Mouse (Mus musculus) lung, embryonic 16.5 days (tissue): ENCODE results near the gene Tbcd. TPM values are rescaled to one million over a fixed set of nuclear protein-coding genes. Genes with fewer than 3 reads are reported as not detected.

Source experiments
- ATAC-seq: fragments of 200-750 bp; cut with Nextera tagmentation; 2 replicates; pipeline ENCODE4 v1.8.0; 2017; ENCODE audit warnings: low read depth, mild to moderate bottlenecking, moderate library complexity
- H3K27ac ChIP-seq: fragments of 300-500 bp; sonication (generic); 2 replicates; pipeline ENCODE4 v1.5.1; 2014; ENCODE audit warnings: mild to moderate bottlenecking, control low read depth, low read length
- H3K27me3 ChIP-seq: fragments of 300-500 bp; sonication (generic); 2 replicates; pipeline ENCODE4 v1.6.1; 2014; ENCODE audit warnings: low read depth, low read length, mixed read lengths; ENCODE audit not compliant: control insufficient read depth, insufficient read depth
- H3K36me3 ChIP-seq: fragments of 300-500 bp; sonication (generic); 2 replicates; pipeline ENCODE4 v1.6.1; 2014; ENCODE audit warnings: low read length; ENCODE audit not compliant: control insufficient read depth, insufficient read depth
- H3K4me1 ChIP-seq: fragments of 300-500 bp; sonication (generic); replicated peaks from 2 replicates; pipeline ENCODE4 v1.6.1; 2014; ENCODE audit warnings: low read length, mixed read lengths; ENCODE audit not compliant: control insufficient read depth, insufficient read depth
- H3K4me2 ChIP-seq: fragments of 300-500 bp; sonication (generic); 2 replicates; pipeline ENCODE4 v1.6.1; 2014; ENCODE audit warnings: low read depth, low read length, control low read depth
- H3K4me3 ChIP-seq: fragments of 300-500 bp; sonication (generic); 2 replicates; pipeline ENCODE4 v1.5.1; 2014; ENCODE audit warnings: mild to moderate bottlenecking, low read length, control low read depth
- H3K9ac ChIP-seq: fragments of 300-500 bp; sonication (generic); 2 replicates; pipeline ENCODE4 v1.6.1; 2014; ENCODE audit warnings: low read length, control low read depth
- H3K9me3 ChIP-seq: fragments of 300-500 bp; sonication (generic); 2 replicates; pipeline ENCODE4 v1.6.1; 2016; ENCODE audit warnings: low read length; ENCODE audit not compliant: control insufficient read depth
- WGBS: fragments of 180-500 bp; shearing (Covaris S2); extraction: QIAGEN DNeasy Blood & Tissue Kit; methylation state at CpG from one replicate; pipeline ENCODE4 v1.1.7; 2014; 5-methylcytosine and 5-hydroxymethylcytosine counted together
- polyA plus RNA-seq: library from polyadenylated mRNA; unstranded; fragments of >200 nt; fragmentation: Nextera tagmentation; extraction: Ambion mirVana; gene quantifications from 2 replicates; pipeline ENCODE4 v1.2.1, GENCODE M21; 2015

Gene Tbcd
- polyA plus RNA-seq, 1 experiment from 2014 or later, result 31.6 TPM

GRCm38 (mm10) chr11:121552167-121552566 is 100.4 kb downstream of the Tbcd start:
- Histone ChIP-seq H3K27me3 (no peaks in the 10 kb centered on the region), H3K27ac (no peak overlapping the region), H3K4me1 (peaks cover 25% of the 10 kb centered on the region), H3K9ac (no peak overlapping the region), H3K4me3 (no peak overlapping the region), H3K9me3 (no peaks in the 10 kb centered on the region), H3K4me2 (no peak overlapping the region), H3K36me3 (no peaks in the 10 kb centered on the region)
- peak; percentile 50 for ATAC-seq
- WGBS, result 46% methylated on average over 4 of the region's 4 CpGs

GRCm38 (mm10) chr11:121552846-121553457 is 101.2 kb downstream of the Tbcd start:
- Histone ChIP-seq H3K4me1 (peaks cover 25% of the 10 kb centered on the region), H3K4me2 (no peak overlapping the region), H3K9ac (no peak overlapping the region), H3K9me3 (no peaks in the 10 kb centered on the region), H3K27ac (no peak overlapping the region), H3K4me3 (no peak overlapping the region), H3K36me3 (peaks cover 2% of the 10 kb centered on the region; the same call in 1 of the 2 replicates), H3K27me3 (no peaks in the 10 kb centered on the region)
- WGBS, result 84% methylated on average over 7 of the region's 7 CpGs
- ATAC-seq, result no peak

- Histone ChIP-seq H3K9ac (no peak overlapping the region), H3K36me3 (peaks cover 2% of the 10 kb centered on the region; the same call in 1 of the 2 replicates), H3K4me2 (no peak overlapping the region), H3K27ac (no peak overlapping the region), H3K4me1 (peaks cover 25% of the 10 kb centered on the region), H3K4me3 (no peak overlapping the region), H3K9me3 (no peaks in the 10 kb centered on the region), H3K27me3 (no peaks in the 10 kb centered on the region)
- 87% methylated on average over 3 of the region's 3 CpGs for WGBS
- ATAC-seq, result no peak
Measured at GRCm38 (mm10) chr11:121553458-121553857, 101.7 kb downstream of the Tbcd start.

GRCm38 (mm10) chr11:121556727-121557126 is 105.0 kb downstream of the Tbcd start:
- Histone ChIP-seq H3K27me3 (no peaks in the 10 kb centered on the region), H3K4me3 (no peak overlapping the region), H3K27ac (no peak overlapping the region), H3K9me3 (no peaks in the 10 kb centered on the region), H3K9ac (no peak overlapping the region), H3K36me3 (peaks cover 2% of the 10 kb centered on the region; the same call in 1 of the 2 replicates), H3K4me1 (0 out of 2 replicates have a peak, but pooled peaks cover 4% of the 10 kb centered on the region), H3K4me2 (no peak overlapping the region)
- 50% methylated on average over 1 of the region's 1 CpGs for WGBS
- ATAC-seq, result no peak

- Histone ChIP-seq H3K4me2 (no peak overlapping the region), H3K27ac (no peak overlapping the region), H3K4me3 (no peak overlapping the region), H3K36me3 (peaks cover 2% of the 10 kb centered on the region; the same call in 1 of the 2 replicates), H3K27me3 (no peaks in the 10 kb centered on the region), H3K9me3 (no peaks in the 10 kb centered on the region), H3K4me1 (no peaks in the 10 kb centered on the region), H3K9ac (no peak overlapping the region)
- 96% methylated on average over 1 of the region's 1 CpGs for WGBS
- no peak for ATAC-seq
Measured at GRCm38 (mm10) chr11:121557946-121558345, 106.2 kb downstream of the Tbcd start.

GRCm38 (mm10) chr11:121558522-121558921 is 106.8 kb downstream of the Tbcd start:
- Histone ChIP-seq H3K9me3 (no peaks in the 10 kb centered on the region), H3K4me1 (no peaks in the 10 kb centered on the region), H3K9ac (no peak overlapping the region), H3K4me3 (no peak overlapping the region), H3K27ac (no peak overlapping the region), H3K36me3 (peaks cover 2% of the 10 kb centered on the region; the same call in 1 of the 2 replicates), H3K27me3 (no peaks in the 10 kb centered on the region), H3K4me2 (no peak overlapping the region)
- WGBS, result 82% methylated on average over 3 of the region's 3 CpGs
- ATAC-seq, result no peak

- no peak overlapping the region for H3K4me3 ChIP-seq
- H3K27me3 ChIP-seq, result no peaks in the 10 kb centered on the region
- no peaks in the 10 kb centered on the region for H3K4me1 ChIP-seq
- H3K9me3 ChIP-seq, result no peaks in the 10 kb centered on the region
- H3K4me2 ChIP-seq, result no peak overlapping the region
- 70% methylated on average over 4 of the region's 4 CpGs for WGBS
- no peak for ATAC-seq
- no peak overlapping the region for H3K9ac ChIP-seq
- H3K36me3 ChIP-seq, result peaks cover 2% of the 10 kb centered on the region; the same call in 1 of the 2 replicates
- H3K27ac ChIP-seq, result no peak overlapping the region
Measured at GRCm38 (mm10) chr11:121559527-121560293, 108.0 kb downstream of the Tbcd start.

GRCm38 (mm10) chr11:121560294-121560663 is 108.5 kb downstream of the Tbcd start:
- no peak for ATAC-seq
- 59% methylated on average over 7 of the region's 7 CpGs for WGBS
- Histone ChIP-seq H3K27ac (no peak overlapping the region), H3K4me1 (no peaks in the 10 kb centered on the region), H3K27me3 (no peaks in the 10 kb centered on the region), H3K36me3 (peaks cover 2% of the 10 kb centered on the region; the same call in 1 of the 2 replicates), H3K4me3 (no peak overlapping the region), H3K9me3 (no peaks in the 10 kb centered on the region), H3K4me2 (no peak overlapping the region), H3K9ac (no peak overlapping the region)

GRCm38 (mm10) chr11:121563312-121563711 is 111.6 kb downstream of the Tbcd start:
- H3K4me3 ChIP-seq, result no peak overlapping the region
- no peaks in the 10 kb centered on the region for H3K36me3 ChIP-seq
- no peaks in the 10 kb centered on the region for H3K4me1 ChIP-seq
- H3K27me3 ChIP-seq, result no peaks in the 10 kb centered on the region
- no peak overlapping the region for H3K9ac ChIP-seq
- ATAC-seq, result no peak
- 85% methylated on average over 5 of the region's 5 CpGs for WGBS
- no peak overlapping the region for H3K27ac ChIP-seq
- H3K4me2 ChIP-seq, result no peak overlapping the region
- H3K9me3 ChIP-seq, result no peaks in the 10 kb centered on the region
